Mouse (Mus musculus): ENCODE results near the gene Akna. TPM values are rescaled to one million over a fixed set of nuclear protein-coding genes. Genes with fewer than 3 reads are reported as not detected.

Gene Akna
- polyA plus RNA-seq, 1 experiment from 2014 or later: 1.9 TPM

DNA sequence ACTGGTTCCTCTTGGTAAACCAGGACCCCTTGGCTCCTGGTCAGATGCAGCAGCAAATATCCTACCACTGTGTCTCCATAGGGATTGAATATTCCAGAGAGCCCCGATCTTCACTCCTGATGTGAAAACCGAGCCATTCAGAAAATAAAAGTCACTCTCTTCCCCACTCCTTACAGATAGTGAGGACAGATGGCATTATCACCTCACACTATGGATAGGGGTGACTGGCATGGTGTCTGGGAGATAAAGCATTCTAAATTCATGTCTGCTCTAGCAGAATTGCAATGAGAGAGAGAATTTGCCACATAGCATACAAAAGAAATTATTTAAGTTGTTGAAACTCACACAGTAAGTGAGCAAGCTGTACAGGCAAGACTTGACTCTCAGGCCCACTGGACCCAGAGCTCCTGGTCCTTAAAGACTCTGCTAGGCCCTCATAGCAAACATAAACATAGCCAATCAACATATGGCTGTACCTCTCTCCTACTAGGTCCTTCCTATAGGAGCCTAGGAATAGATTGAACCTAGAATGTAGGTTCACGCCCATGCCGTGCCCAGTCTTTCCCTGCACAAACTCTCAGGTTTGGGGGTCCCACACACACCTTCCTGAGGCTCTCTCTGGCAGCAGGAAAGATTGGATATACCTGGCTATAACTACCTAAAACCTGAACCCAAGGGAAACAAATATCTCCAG is 20.3 kb downstream of the Akna start:
- no peak overlapping the region for H3K4me2 ChIP-seq (ENCODE audit: low read length)
- no peak overlapping the region for H3K9ac ChIP-seq (ENCODE audit: low read length)
- no peaks in the 10 kb centered on the region for H3K9me3 ChIP-seq (ENCODE audit: control insufficient read depth, low read length)
- no peaks in the 10 kb centered on the region for H3K27me3 ChIP-seq (ENCODE audit: control insufficient read depth, insufficient read depth, low read length)
- peaks cover 42% of the 10 kb centered on the region for H3K36me3 ChIP-seq (ENCODE audit: control insufficient read depth, insufficient read depth, low read length)
- H3K4me3 ChIP-seq (ENCODE audit: control insufficient read depth in 1 of 2, insufficient read depth in 1 of 2, low read depth in 1 of 2, low read length in 2 of 2): no peak overlapping the region
- no peaks in the 10 kb centered on the region for H3K4me1 ChIP-seq (ENCODE audit: control insufficient read depth in 2 of 2, insufficient read depth in 2 of 2, low read length in 2 of 2)
- WGBS: 75% methylated on average over 4 of the region's 4 CpGs
- H3K27ac ChIP-seq (replicated peaks in 1 of 2; ENCODE audit: control insufficient read depth in 1 of 2, insufficient read depth in 1 of 2, low read depth in 2 of 2, low read length in 2 of 2): no peak overlapping the region
- ATAC-seq (ENCODE audit: insufficient number of reproducible peaks, insufficient read depth, low FRiP score, low read depth): no peak

DNA sequence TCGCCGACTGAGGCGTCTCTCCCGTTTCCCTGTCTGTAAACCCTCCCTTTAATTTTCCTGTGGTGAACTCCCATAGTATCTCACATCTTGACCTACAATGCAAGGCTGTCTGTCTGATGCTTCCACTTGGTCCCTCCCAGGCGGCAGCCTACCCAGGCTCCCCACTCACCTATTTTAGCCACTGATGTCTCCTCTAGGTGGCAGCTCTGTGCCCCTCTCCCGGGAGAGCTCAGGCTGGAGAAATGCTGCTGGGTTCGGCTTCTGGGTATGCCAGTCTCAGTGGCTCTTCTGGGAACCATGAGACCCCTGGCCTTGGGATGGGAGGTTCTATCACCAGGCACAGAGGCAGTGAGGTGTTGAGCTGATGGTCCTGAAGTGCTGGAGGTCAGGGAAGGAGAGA is 25.7 kb downstream of the Akna start:
- no peak overlapping the region for H3K4me3 ChIP-seq (ENCODE audit: control insufficient read depth in 1 of 2, insufficient read depth in 1 of 2, low read depth in 1 of 2, low read length in 2 of 2)
- no peak for ATAC-seq (ENCODE audit: insufficient number of reproducible peaks, insufficient read depth, low FRiP score, low read depth)
- no peak overlapping the region for H3K4me2 ChIP-seq (ENCODE audit: low read length)
- WGBS: 67% methylated on average over 7 of the region's 7 CpGs
- H3K27me3 ChIP-seq (ENCODE audit: control insufficient read depth, insufficient read depth, low read length): no peaks in the 10 kb centered on the region
- H3K27ac ChIP-seq (replicated peaks in 1 of 2; ENCODE audit: control insufficient read depth in 1 of 2, insufficient read depth in 1 of 2, low read depth in 2 of 2, low read length in 2 of 2): no peak overlapping the region
- H3K36me3 ChIP-seq (ENCODE audit: control insufficient read depth, insufficient read depth, low read length): peaks cover 48% of the 10 kb centered on the region
- H3K9ac ChIP-seq (ENCODE audit: low read length): no peak overlapping the region
- H3K9me3 ChIP-seq (ENCODE audit: control insufficient read depth, low read length): no peaks in the 10 kb centered on the region
- H3K4me1 ChIP-seq (ENCODE audit: control insufficient read depth in 2 of 2, insufficient read depth in 2 of 2, low read length in 2 of 2): no peaks in the 10 kb centered on the region

DNA sequence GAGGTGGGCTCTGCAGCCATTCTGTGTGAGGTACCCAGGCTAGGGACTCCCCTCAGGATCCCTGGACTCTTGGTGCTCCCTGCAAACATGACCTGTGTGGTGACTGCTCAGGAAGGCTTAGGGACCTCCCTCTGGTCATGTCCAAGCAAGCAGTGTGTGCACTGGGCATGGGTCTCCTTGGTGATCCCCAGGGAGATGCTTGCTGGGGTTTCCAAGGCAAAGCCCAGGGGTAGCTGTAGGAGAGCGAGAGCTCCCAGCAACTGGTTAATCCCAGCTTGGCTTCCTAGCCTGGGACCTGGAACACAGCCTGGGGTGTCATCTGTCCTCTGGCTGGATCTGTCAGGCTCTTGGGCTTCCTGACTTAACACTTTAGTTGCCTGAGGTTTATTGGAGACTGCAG is 27.8 kb downstream of the Akna start:
- Histone ChIP-seq H3K9ac (ENCODE audit: low read length) (no peak overlapping the region), H3K27ac (replicated peaks in 1 of 2; ENCODE audit: control insufficient read depth in 1 of 2, insufficient read depth in 1 of 2, low read depth in 2 of 2, low read length in 2 of 2) (no peak overlapping the region), H3K4me2 (ENCODE audit: low read length) (no peak overlapping the region), H3K9me3 (ENCODE audit: control insufficient read depth, low read length) (no peaks in the 10 kb centered on the region), H3K27me3 (ENCODE audit: control insufficient read depth, insufficient read depth, low read length) (peaks cover 6% of the 10 kb centered on the region; the same call in 1 of the 2 replicates), H3K36me3 (ENCODE audit: control insufficient read depth, insufficient read depth, low read length) (peaks cover 35% of the 10 kb centered on the region), H3K4me1 (ENCODE audit: control insufficient read depth in 2 of 2, insufficient read depth in 2 of 2, low read length in 2 of 2) (no peaks in the 10 kb centered on the region), H3K4me3 (ENCODE audit: control insufficient read depth in 1 of 2, insufficient read depth in 1 of 2, low read depth in 1 of 2, low read length in 2 of 2) (no peak overlapping the region)
- ATAC-seq (ENCODE audit: insufficient number of reproducible peaks, insufficient read depth, low FRiP score, low read depth): no peak
- WGBS: 82% methylated on average over 1 of the region's 1 CpGs

DNA sequence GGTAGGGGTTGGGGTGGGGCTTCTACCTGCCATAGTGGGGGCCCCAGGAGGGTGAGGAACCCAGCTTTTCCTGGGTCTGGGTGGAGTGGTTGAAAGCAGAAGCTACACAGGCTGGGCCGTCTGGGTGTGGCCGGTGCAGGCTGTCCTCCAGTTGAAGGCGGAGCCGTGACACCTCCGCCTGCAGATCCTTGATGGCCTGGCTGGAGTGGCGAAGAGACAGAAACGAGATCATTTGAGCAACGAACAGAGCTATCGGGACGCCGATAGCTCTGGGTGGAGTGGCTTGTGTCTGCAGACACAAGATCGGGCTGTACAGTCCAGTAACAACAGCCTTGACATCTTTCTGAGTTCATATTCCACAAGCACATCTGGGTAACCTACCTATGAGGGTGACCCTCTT is 28.8 kb downstream of the Akna start:
- no peaks in the 10 kb centered on the region for H3K4me1 ChIP-seq (ENCODE audit: control insufficient read depth in 2 of 2, insufficient read depth in 2 of 2, low read length in 2 of 2)
- H3K36me3 ChIP-seq (ENCODE audit: control insufficient read depth, insufficient read depth, low read length): peaks cover 31% of the 10 kb centered on the region
- WGBS: 76% methylated on average over 12 of the region's 12 CpGs
- no peak overlapping the region for H3K4me3 ChIP-seq (ENCODE audit: control insufficient read depth in 1 of 2, insufficient read depth in 1 of 2, low read depth in 1 of 2, low read length in 2 of 2)
- H3K27me3 ChIP-seq (ENCODE audit: control insufficient read depth, insufficient read depth, low read length): peaks cover 6% of the 10 kb centered on the region; the same call in 1 of the 2 replicates
- no peak overlapping the region for H3K4me2 ChIP-seq (ENCODE audit: low read length)
- H3K9me3 ChIP-seq (ENCODE audit: control insufficient read depth, low read length): no peaks in the 10 kb centered on the region
- no peak for ATAC-seq (ENCODE audit: insufficient number of reproducible peaks, insufficient read depth, low FRiP score, low read depth)
- no peak overlapping the region for H3K27ac ChIP-seq (replicated peaks in 1 of 2; ENCODE audit: control insufficient read depth in 1 of 2, insufficient read depth in 1 of 2, low read depth in 2 of 2, low read length in 2 of 2)
- H3K9ac ChIP-seq (ENCODE audit: low read length): no peak overlapping the region

DNA sequence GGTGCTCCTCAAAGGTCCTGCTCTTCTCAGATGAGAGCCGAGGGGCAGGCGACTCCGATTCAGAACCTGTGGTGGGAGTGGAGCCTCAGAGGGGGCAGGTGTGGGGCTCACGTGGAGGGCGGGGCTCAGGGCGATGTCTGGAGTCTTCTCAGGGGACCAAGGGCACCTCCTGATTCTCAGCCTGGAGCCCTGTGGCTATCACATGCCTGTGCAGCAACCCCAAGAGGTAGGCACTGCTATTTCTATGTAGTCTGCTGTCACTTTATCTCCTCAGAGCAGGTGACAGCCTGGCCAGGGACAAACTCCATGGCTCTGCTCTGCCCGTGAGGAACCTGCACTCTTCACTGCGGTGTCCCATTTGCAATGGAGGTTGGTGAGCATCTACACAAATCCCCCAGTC is 29.8 kb downstream of the Akna start:
- no peak for ATAC-seq (ENCODE audit: insufficient number of reproducible peaks, insufficient read depth, low FRiP score, low read depth)
- Histone ChIP-seq H3K27me3 (ENCODE audit: control insufficient read depth, insufficient read depth, low read length) (peaks cover 6% of the 10 kb centered on the region; the same call in 1 of the 2 replicates), H3K9me3 (ENCODE audit: control insufficient read depth, low read length) (no peaks in the 10 kb centered on the region), H3K36me3 (ENCODE audit: control insufficient read depth, insufficient read depth, low read length) (peaks cover 24% of the 10 kb centered on the region), H3K4me1 (ENCODE audit: control insufficient read depth in 2 of 2, insufficient read depth in 2 of 2, low read length in 2 of 2) (no peaks in the 10 kb centered on the region), H3K9ac (ENCODE audit: low read length) (no peak overlapping the region), H3K4me2 (ENCODE audit: low read length) (no peak overlapping the region), H3K4me3 (ENCODE audit: control insufficient read depth in 1 of 2, insufficient read depth in 1 of 2, low read depth in 1 of 2, low read length in 2 of 2) (no peak overlapping the region), H3K27ac (replicated peaks in 1 of 2; ENCODE audit: control insufficient read depth in 1 of 2, insufficient read depth in 1 of 2, low read depth in 2 of 2, low read length in 2 of 2) (no peak overlapping the region)
- 86% methylated on average over 8 of the region's 8 CpGs for WGBS

DNA sequence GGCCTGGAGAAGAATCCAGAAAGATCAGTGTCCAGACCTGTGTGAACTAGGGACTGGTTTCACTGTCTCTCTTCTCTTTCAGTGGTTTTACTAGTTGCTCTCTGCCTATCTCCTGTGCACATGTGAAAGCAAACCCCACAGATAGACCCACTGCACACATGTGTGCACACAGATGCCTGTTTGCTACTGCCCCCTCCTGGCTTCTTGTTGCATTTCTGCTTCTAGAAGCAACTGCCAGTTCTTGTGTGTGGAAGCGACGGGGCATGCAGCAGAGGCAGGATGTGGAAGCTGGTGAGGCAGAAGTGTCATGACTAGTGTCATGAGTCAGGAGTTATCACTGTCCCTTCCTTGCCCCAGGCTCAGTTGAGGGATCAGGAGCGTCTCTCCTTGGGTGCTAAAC is 31.3 kb downstream of the Akna start:
- WGBS: 51% methylated on average over 3 of the region's 3 CpGs
- Histone ChIP-seq H3K9me3 (ENCODE audit: control insufficient read depth, low read length) (no peaks in the 10 kb centered on the region), H3K4me1 (ENCODE audit: control insufficient read depth in 2 of 2, insufficient read depth in 2 of 2, low read length in 2 of 2) (no peaks in the 10 kb centered on the region), H3K36me3 (ENCODE audit: control insufficient read depth, insufficient read depth, low read length) (peaks cover 22% of the 10 kb centered on the region), H3K4me3 (ENCODE audit: control insufficient read depth in 1 of 2, insufficient read depth in 1 of 2, low read depth in 1 of 2, low read length in 2 of 2) (no peak overlapping the region), H3K27me3 (ENCODE audit: control insufficient read depth, insufficient read depth, low read length) (peaks cover 6% of the 10 kb centered on the region; the same call in 1 of the 2 replicates), H3K4me2 (ENCODE audit: low read length) (no peak overlapping the region), H3K9ac (ENCODE audit: low read length) (no peak overlapping the region), H3K27ac (replicated peaks in 1 of 2; ENCODE audit: control insufficient read depth in 1 of 2, insufficient read depth in 1 of 2, low read depth in 2 of 2, low read length in 2 of 2) (no peak overlapping the region)
- no peak for ATAC-seq (ENCODE audit: insufficient number of reproducible peaks, insufficient read depth, low FRiP score, low read depth)

DNA sequence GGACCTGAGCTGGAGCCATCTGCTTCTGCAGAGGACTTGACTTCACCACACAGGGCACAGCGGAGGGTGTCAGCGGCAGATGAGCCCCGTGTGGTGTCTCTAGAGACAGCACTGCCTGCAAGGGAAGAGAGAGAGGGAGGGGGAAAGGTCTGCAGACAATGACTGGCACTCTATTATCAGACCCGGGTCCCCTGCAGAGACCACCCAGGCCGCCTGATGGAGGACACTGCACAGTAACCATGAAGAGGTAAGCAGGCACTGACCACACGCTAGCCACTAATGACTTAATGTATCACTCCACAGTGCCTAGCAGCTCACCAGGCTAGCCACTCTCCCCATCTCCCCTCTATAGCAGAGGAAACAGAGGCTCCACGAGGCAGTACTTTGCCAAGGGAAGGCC is 32.3 kb downstream of the Akna start:
- WGBS: 35% methylated on average over 7 of the region's 7 CpGs
- H3K4me2 ChIP-seq (ENCODE audit: low read length): no peak overlapping the region
- no peaks in the 10 kb centered on the region for H3K9me3 ChIP-seq (ENCODE audit: control insufficient read depth, low read length)
- H3K4me3 ChIP-seq (ENCODE audit: control insufficient read depth in 1 of 2, insufficient read depth in 1 of 2, low read depth in 1 of 2, low read length in 2 of 2): no peak overlapping the region
- no peak overlapping the region for H3K9ac ChIP-seq (ENCODE audit: low read length)
- H3K27ac ChIP-seq (replicated peaks in 1 of 2; ENCODE audit: control insufficient read depth in 1 of 2, insufficient read depth in 1 of 2, low read depth in 2 of 2, low read length in 2 of 2): no peak overlapping the region
- H3K27me3 ChIP-seq (ENCODE audit: control insufficient read depth, insufficient read depth, low read length): peaks cover 6% of the 10 kb centered on the region; the same call in 1 of the 2 replicates
- H3K4me1 ChIP-seq (ENCODE audit: control insufficient read depth in 2 of 2, insufficient read depth in 2 of 2, low read length in 2 of 2): no peaks in the 10 kb centered on the region
- H3K36me3 ChIP-seq (ENCODE audit: control insufficient read depth, insufficient read depth, low read length): peaks cover 22% of the 10 kb centered on the region
- no peak for ATAC-seq (ENCODE audit: insufficient number of reproducible peaks, insufficient read depth, low FRiP score, low read depth)

DNA sequence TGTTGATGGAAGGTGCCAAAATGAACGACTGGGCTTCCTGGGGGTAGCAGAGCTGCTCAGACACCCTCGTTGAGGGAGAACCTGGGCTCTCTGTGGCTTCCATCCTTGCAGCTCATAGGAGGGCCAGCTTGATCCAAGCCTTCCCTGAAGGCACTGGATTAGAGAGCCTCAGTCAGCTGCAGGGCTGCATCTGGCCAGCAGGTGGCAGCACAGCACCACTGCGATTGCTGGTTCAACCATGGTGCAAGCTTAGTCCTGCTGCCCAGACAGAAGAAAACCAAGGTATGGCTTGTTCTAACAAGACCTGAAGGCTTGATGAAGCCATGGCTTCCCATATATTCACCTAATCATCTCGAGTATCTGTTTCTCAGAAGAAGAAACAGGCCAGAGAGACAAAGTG is 34.6 kb downstream of the Akna start:
- peaks cover 17% of the 10 kb centered on the region for H3K36me3 ChIP-seq (ENCODE audit: control insufficient read depth, insufficient read depth, low read length)
- ATAC-seq (ENCODE audit: insufficient number of reproducible peaks, insufficient read depth, low FRiP score, low read depth): no peak

More for the DNA sequence above, 34.6 kb downstream of the Akna start:
- H3K4me3 ChIP-seq (ENCODE audit: control insufficient read depth in 1 of 2, insufficient read depth in 1 of 2, low read depth in 1 of 2, low read length in 2 of 2): no peak overlapping the region
- no peaks in the 10 kb centered on the region for H3K4me1 ChIP-seq (ENCODE audit: control insufficient read depth in 2 of 2, insufficient read depth in 2 of 2, low read length in 2 of 2)
- no peak overlapping the region for H3K4me2 ChIP-seq (ENCODE audit: low read length)
- H3K9me3 ChIP-seq (ENCODE audit: control insufficient read depth, low read length): no peaks in the 10 kb centered on the region
- H3K27me3 ChIP-seq (ENCODE audit: control insufficient read depth, insufficient read depth, low read length): peaks cover 6% of the 10 kb centered on the region; the same call in 1 of the 2 replicates
- no peak overlapping the region for H3K27ac ChIP-seq (replicated peaks in 1 of 2; ENCODE audit: control insufficient read depth in 1 of 2, insufficient read depth in 1 of 2, low read depth in 2 of 2, low read length in 2 of 2)
- no peak overlapping the region for H3K9ac ChIP-seq (ENCODE audit: low read length)
- WGBS: 11% methylated on average over 4 of the region's 4 CpGs

Measured in heart, embryonic 14.5 days (tissue).